8 mouse cellular contexts compared by ENCODE assay signal in the genomic region with DNA sequence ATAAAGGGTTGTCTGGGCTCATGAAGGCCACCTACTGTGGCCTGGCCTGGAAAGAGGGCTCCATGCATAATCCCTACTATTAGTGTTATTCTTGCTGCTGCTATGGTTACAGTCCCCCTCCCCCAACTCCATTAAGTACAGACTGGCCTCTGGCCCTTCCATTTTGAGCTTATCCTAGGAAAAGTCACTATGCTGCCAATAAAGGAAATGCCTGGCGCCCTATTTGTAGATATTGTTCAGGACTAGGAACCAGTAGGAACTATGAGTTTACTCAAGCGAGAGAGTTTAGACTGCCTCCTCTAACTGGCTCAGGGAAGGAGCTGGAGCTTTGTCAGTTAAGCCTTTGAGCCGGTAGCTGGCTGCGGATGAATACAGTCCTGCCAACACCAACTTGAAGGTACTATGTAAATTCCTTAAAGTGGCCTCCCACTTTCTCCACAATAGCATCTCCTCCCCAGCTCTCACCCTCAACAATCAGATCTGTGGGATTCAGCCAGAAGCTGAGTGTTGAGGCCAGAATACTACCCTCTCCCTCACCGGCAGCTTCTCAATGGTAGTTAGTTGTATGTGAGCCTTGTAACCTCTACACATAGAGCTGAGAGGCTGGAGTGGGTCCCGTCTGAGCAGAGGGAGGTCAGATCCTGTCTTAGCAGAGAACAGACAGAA. TPM values are rescaled to one million over a fixed set of nuclear protein-coding genes. Genes with fewer than 3 reads are reported as not detected.
DNase-seq lines count a peak whose midpoint lies in the region; ATAC-seq and TF ChIP-seq lines count a peak whose summit lies in the region.

No protein-coding gene starts in this region.

- no peaks in the 10 kb centered on the region for H3K27me3 ChIP-seq in liver, adult 2 months (ENCODE audit: control insufficient read depth, insufficient read depth, low read length)
- H3K27me3 ChIP-seq in liver, embryonic 12.5 days (replicated peaks) = no peaks in the 10 kb centered on the region
- no peaks in the 10 kb centered on the region for H3K27me3 ChIP-seq in forebrain, postnatal 0 days (ENCODE audit: insufficient read depth, low read length)
- H3K27me3 ChIP-seq in midbrain, embryonic 16.5 days (ENCODE audit: control insufficient read depth, insufficient read depth, low read depth, low read length) = no peaks in the 10 kb centered on the region

- no peaks in the 10 kb centered on the region; the same call in 1 of the 2 replicates for H3K4me1 ChIP-seq in liver, adult 2 months (ENCODE audit: control insufficient read depth, insufficient read depth, low read length)
- H3K4me1 ChIP-seq in liver, embryonic 12.5 days = no peaks in the 10 kb centered on the region
- H3K4me1 ChIP-seq in forebrain, postnatal 0 days (ENCODE audit: insufficient read depth) = 0 out of 2 replicates have a peak, but pooled peaks cover 9% of the 10 kb centered on the region
- peaks cover 4% of the 10 kb centered on the region; the same call in 1 of the 2 replicates for H3K4me1 ChIP-seq in midbrain, embryonic 16.5 days (ENCODE audit: control insufficient read depth, insufficient read depth, low read length)

- no peak for ATAC-seq in liver, embryonic 12.5 days
- ATAC-seq in forebrain, postnatal 0 days = peak; percentile 93
- peak; percentile 91 for ATAC-seq in midbrain, embryonic 16.5 days

- peak overlapping the region; percentile 48; the same call in 1 of the 2 replicates for H3K27ac ChIP-seq in liver, adult 2 months (replicated peaks; ENCODE audit: insufficient read depth, low read depth, low read length)
- no peak overlapping the region for H3K27ac ChIP-seq in liver, embryonic 12.5 days
- peak overlapping the region; percentile 30; the same call in 1 of the 2 replicates for H3K27ac ChIP-seq in forebrain, postnatal 0 days (ENCODE audit: low read depth, low read length)
- H3K27ac ChIP-seq in midbrain, embryonic 16.5 days (ENCODE audit: low read length) = no peak overlapping the region

- 68% methylated on average over 6 of the region's 6 CpGs for WGBS in liver, adult 2 months
- 50% methylated on average over 6 of the region's 6 CpGs for whole genome bisulfite sequencing in liver, embryonic 12.5 days (ENCODE audit: insufficient replicate concordance)
- WGBS in forebrain, postnatal 0 days = 5% methylated on average over 6 of the region's 6 CpGs
- WGBS in midbrain, embryonic 16.5 days = 4% methylated on average over 6 of the region's 6 CpGs

- H3K9ac ChIP-seq in liver, adult 2 months (ENCODE audit: low read depth, low read length) = no peak overlapping the region
- H3K9ac ChIP-seq in liver, embryonic 12.5 days = no peak overlapping the region
- H3K9ac ChIP-seq in forebrain, postnatal 0 days = no peak overlapping the region
- no peak overlapping the region for H3K9ac ChIP-seq in midbrain, embryonic 16.5 days (ENCODE audit: low read depth, low read length)

- H3K36me3 ChIP-seq in liver, adult 2 months (ENCODE audit: control insufficient read depth, insufficient read depth, low read length) = no peaks in the 10 kb centered on the region
- no peaks in the 10 kb centered on the region for H3K36me3 ChIP-seq in liver, embryonic 12.5 days
- H3K36me3 ChIP-seq in forebrain, postnatal 0 days (ENCODE audit: insufficient read depth) = no peaks in the 10 kb centered on the region
- no peaks in the 10 kb centered on the region for H3K36me3 ChIP-seq in midbrain, embryonic 16.5 days (ENCODE audit: control insufficient read depth, insufficient read depth, low read length)

- peak; percentile 35 for DNase-seq in liver, adult 2 months (ENCODE audit: extremely low read depth, low read depth, low spot score)
- DNase-seq in forebrain, postnatal 0 days = peak; percentile 72
- peak; percentile 28 to 75 for DNase-seq in layer of hippocampus, postnatal 14 days (ENCODE audit: low spot score in 2 of 2)
- DNase-seq in kidney, adult 8-10 months = no peak
- DNase-seq in c-Kit-positive CD71-positive TER-119-positive erythroid progenitor cells, embryonic 14.5 days (ENCODE audit: low spot score) = no peak
- DNase-seq in testis, postnatal 14 days (ENCODE audit: low spot score) = no peak

- TF ChIP-seq CTCF in liver, adult 2 months (IDR thresholded peaks at IDR 0.05; ENCODE audit: low read depth, low read length) = no peak
- no peak for TF ChIP-seq CTCF in forebrain, postnatal 0 days (IDR thresholded peaks at IDR 0.05; ENCODE audit: low read depth)

- TF ChIP-seq POLR2A in liver, adult 2 months (IDR thresholded peaks at IDR 0.05; ENCODE audit: extremely low read depth, insufficient read depth, low read length) = no peak

- no peak overlapping the region for H3K4me3 ChIP-seq in liver, adult 2 months (ENCODE audit: insufficient read depth, low read depth, low read length)
- H3K4me3 ChIP-seq in liver, embryonic 12.5 days = no peak overlapping the region
- H3K4me3 ChIP-seq in forebrain, postnatal 0 days (ENCODE audit: low read depth, low read length) = no peak overlapping the region
- no peak overlapping the region for H3K4me3 ChIP-seq in midbrain, embryonic 16.5 days (ENCODE audit: low read depth, low read length)

- H3K9me3 ChIP-seq in liver, embryonic 12.5 days (replicated peaks) = no peaks in the 10 kb centered on the region
- no peaks in the 10 kb centered on the region for H3K9me3 ChIP-seq in forebrain, postnatal 0 days (ENCODE audit: low read length)
- no peaks in the 10 kb centered on the region for H3K9me3 ChIP-seq in midbrain, embryonic 16.5 days (replicated peaks; ENCODE audit: control insufficient read depth, low read length, poor library complexity, severe bottlenecking)

- H3K79me2 ChIP-seq in liver, adult 2 months (ENCODE audit: control insufficient read depth, insufficient read depth, low read length) = no peaks in the 10 kb centered on the region

- no peak overlapping the region for H3K4me2 ChIP-seq in liver, embryonic 12.5 days
- H3K4me2 ChIP-seq in forebrain, postnatal 0 days (ENCODE audit: low read depth) = no peak overlapping the region
- H3K4me2 ChIP-seq in midbrain, embryonic 16.5 days (ENCODE audit: low read length) = no peak overlapping the region

RNA-seq across cellular contexts. Expression of gene Ralgapa2, which starts 37.1 kb away (rescaled TPM):
- 54.2 and 58.0 TPM in 2 replicates for total RNA-seq in liver, adult 2 months (2014; rRNA removed)
- polyA plus RNA-seq in liver, adult 2 months (2012; rRNA removed) = 9.4 and 12.4 TPM in 2 replicates
- polyA plus RNA-seq in liver, embryonic 12.5 days (2016; fragmentation: Nextera tagmentation; extraction: Ambion mirVana) = 6.5 and 7.8 TPM in 2 replicates
- total RNA-seq in forebrain, postnatal 0 days (2014; rRNA removed) = 19.2 and 32.9 TPM in 2 replicates
- polyA plus RNA-seq in forebrain, postnatal 0 days (2015; fragmentation: Nextera tagmentation; extraction: Ambion mirVana) = 3.6 and 6.8 TPM in 2 replicates
- 10 to 100 TPM; 20.3 to 22.5 TPM for total RNA-seq in layer of hippocampus, postnatal 14 days (2021)
- 12.4 and 13.1 TPM in 2 replicates for polyA plus RNA-seq in midbrain, embryonic 16.5 days (2015; fragmentation: Nextera tagmentation; extraction: Ambion mirVana)

Comparison
In these comparisons a context has a peak if more than half of its experiments do, and no peak if none do; other contexts are left out.
1. H3K27ac ChIP-seq: peak in liver, adult 2 months (single experiment) and forebrain, postnatal 0 days (single experiment); none in liver, embryonic 12.5 days (single experiment) and midbrain, embryonic 16.5 days (single experiment).
2. DNase-seq: peak in liver, adult 2 months (single experiment), forebrain, postnatal 0 days (single experiment) and layer of hippocampus, postnatal 14 days (2 of 2); none in kidney, adult 8-10 months (0 of 2), c-Kit-positive CD71-positive TER-119-positive erythroid progenitor cells, embryonic 14.5 days (single experiment) and testis, postnatal 14 days (single experiment).